Mouse (Mus musculus): ENCODE data around the gene Ier2. TPM values are rescaled to one million over a fixed set of nuclear protein-coding genes. Genes with fewer than 3 reads are reported as not detected.

The Ier2 gene
- polyA plus RNA-seq, 1 experiment from 2014 or later: 29.3 TPM

DNA sequence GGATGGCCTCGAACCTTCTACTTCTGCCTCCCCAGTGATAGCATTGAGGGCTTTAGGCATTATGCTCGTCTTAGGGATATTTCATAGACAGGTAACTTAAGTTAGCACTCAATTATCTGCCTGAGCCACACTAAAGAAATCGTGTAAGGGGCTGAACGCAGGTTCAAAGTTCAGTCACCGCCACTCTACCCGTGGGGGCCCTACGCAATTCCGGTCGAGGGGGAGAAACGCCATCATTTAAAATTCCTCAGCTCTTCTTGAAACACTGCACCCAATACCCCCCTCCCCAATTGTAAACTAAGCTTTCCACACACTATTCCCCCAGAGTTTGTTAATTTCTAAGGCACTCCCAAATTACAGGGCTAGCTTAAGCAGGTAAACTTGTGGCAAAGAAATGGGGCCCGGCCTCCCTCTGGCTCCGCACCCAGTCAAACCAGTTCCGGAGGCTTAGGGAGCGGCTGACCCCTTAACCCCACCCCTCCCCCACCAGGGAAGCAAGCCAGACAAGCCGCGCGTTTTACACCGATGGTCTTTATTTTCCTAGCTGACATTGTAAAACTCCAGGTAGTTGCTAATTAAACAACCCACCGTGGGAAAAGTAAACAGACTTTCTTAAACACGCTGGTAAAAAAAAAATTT lies 1.7 kb downstream of the Ier2 start:
- no peak for DNase-seq (ENCODE audit: low spot score)
- Histone ChIP-seq H3K36me3 (ENCODE audit: control insufficient read depth, insufficient read depth, low read length) (no peaks in the 10 kb centered on the region), H3K4me3 (ENCODE audit: low read depth, low read length) (peak overlapping the region; percentile 69), H3K27me3 (replicated peaks; ENCODE audit: control insufficient read depth, insufficient read depth, low read length) (no peaks in the 10 kb centered on the region), H3K27ac (ENCODE audit: low read depth, low read length) (no peak overlapping the region; the same call in 1 of the 2 replicates), H3K4me2 (ENCODE audit: low read length) (peak overlapping the region; percentile 92), H3K4me1 (ENCODE audit: control insufficient read depth, insufficient read depth, low read length) (peaks cover 42% of the 10 kb centered on the region), H3K9ac (ENCODE audit: low read length) (peak overlapping the region; percentile 81), H3K9me3 (replicated peaks; ENCODE audit: control insufficient read depth, low read length) (no peaks in the 10 kb centered on the region)
- no peak for ATAC-seq
- 3% methylated on average over 20 of the region's 20 CpGs for WGBS

- H3K4me3 ChIP-seq (ENCODE audit: low read depth, low read length): peak overlapping the region; percentile 69
- no peaks in the 10 kb centered on the region for H3K36me3 ChIP-seq (ENCODE audit: control insufficient read depth, insufficient read depth, low read length)
- no peaks in the 10 kb centered on the region for H3K9me3 ChIP-seq (replicated peaks; ENCODE audit: control insufficient read depth, low read length)
- H3K4me2 ChIP-seq (ENCODE audit: low read length): peak overlapping the region; percentile 92
- DNase-seq (ENCODE audit: low spot score): peak; percentile 38
- peak overlapping the region; percentile 44 for H3K27ac ChIP-seq (ENCODE audit: low read depth, low read length)
- peak overlapping the region; percentile 81 for H3K9ac ChIP-seq (ENCODE audit: low read length)
- H3K4me1 ChIP-seq (ENCODE audit: control insufficient read depth, insufficient read depth, low read length): peaks cover 45% of the 10 kb centered on the region
- H3K27me3 ChIP-seq (replicated peaks; ENCODE audit: control insufficient read depth, insufficient read depth, low read length): no peaks in the 10 kb centered on the region
- 5% methylated on average over 33 of the region's 33 CpGs for WGBS
- no peak for ATAC-seq
Observed at GRCm38 (mm10) chr8:84659936-84660818, 2.5 kb downstream of the Ier2 start.

GRCm38 (mm10) chr8:84658951-84659350 lies 3.7 kb downstream of the Ier2 start:
- Histone ChIP-seq H3K27me3 (replicated peaks; ENCODE audit: control insufficient read depth, insufficient read depth, low read length) (no peaks in the 10 kb centered on the region), H3K9ac (ENCODE audit: low read length) (no peak overlapping the region), H3K9me3 (replicated peaks; ENCODE audit: control insufficient read depth, low read length) (no peaks in the 10 kb centered on the region), H3K27ac (ENCODE audit: low read depth, low read length) (no peak overlapping the region), H3K4me3 (ENCODE audit: low read depth, low read length) (no peak overlapping the region), H3K4me2 (ENCODE audit: low read length) (no peak overlapping the region), H3K4me1 (ENCODE audit: control insufficient read depth, insufficient read depth, low read length) (peaks cover 46% of the 10 kb centered on the region), H3K36me3 (ENCODE audit: control insufficient read depth, insufficient read depth, low read length) (no peaks in the 10 kb centered on the region)
- WGBS: 62% methylated on average over 1 of the region's 1 CpGs
- DNase-seq (ENCODE audit: low spot score): no peak
- ATAC-seq: no peak

DNA sequence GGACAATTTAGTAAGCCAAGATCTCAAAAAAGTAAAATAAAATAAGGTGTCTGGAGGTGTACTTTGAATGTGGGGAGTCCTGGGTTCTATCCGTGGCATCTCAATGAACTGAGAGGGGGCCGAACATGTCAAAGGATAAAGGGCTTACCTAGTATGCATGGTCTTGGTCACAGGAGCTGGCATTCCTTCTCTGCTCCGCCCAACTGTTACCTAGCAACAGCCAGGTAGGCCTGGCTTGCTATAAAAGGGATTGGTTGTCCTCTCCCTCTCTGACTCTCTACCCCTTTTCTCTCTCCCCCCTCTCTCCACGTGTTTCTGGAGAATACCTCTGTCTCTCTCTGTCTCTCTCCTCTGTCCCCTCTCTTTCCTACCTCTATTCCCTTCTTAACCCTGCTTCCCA lies 5.0 kb downstream of the Ier2 start:
- peaks cover 39% of the 10 kb centered on the region for H3K4me1 ChIP-seq (ENCODE audit: control insufficient read depth, insufficient read depth, low read length)
- no peaks in the 10 kb centered on the region for H3K27me3 ChIP-seq (replicated peaks; ENCODE audit: control insufficient read depth, insufficient read depth, low read length)
- ATAC-seq: no peak
- no peaks in the 10 kb centered on the region for H3K9me3 ChIP-seq (replicated peaks; ENCODE audit: control insufficient read depth, low read length)
- H3K9ac ChIP-seq (ENCODE audit: low read length): no peak overlapping the region
- H3K36me3 ChIP-seq (ENCODE audit: control insufficient read depth, insufficient read depth, low read length): no peaks in the 10 kb centered on the region
- no peak overlapping the region for H3K4me2 ChIP-seq (ENCODE audit: low read length)
- H3K4me3 ChIP-seq (ENCODE audit: low read depth, low read length): no peak overlapping the region
- WGBS: 35% methylated on average over 4 of the region's 4 CpGs
- no peak for DNase-seq (ENCODE audit: low spot score)
- H3K27ac ChIP-seq (ENCODE audit: low read depth, low read length): no peak overlapping the region; the same call in 1 of the 2 replicates

DNA sequence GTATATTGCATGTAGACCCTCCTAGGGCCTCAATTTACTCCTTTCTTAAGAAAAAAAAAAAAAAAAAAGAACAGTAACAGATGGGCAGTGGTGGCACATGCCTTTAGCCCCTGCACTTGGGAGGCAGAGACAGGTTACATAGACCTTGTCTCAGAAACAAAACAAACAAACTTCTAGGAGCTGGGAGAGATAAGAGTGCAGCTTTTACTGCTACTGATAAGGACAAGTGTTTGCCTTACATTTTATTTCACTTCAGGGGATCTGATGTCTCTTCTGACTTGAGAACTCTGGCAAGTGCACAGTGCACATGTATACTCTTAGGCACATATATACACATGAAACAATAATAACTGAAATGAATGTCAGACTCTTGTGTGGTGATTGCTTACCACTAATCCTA lies 5.4 kb downstream of the Ier2 start:
- no peaks in the 10 kb centered on the region for H3K27me3 ChIP-seq (replicated peaks; ENCODE audit: control insufficient read depth, insufficient read depth, low read length)
- no peaks in the 10 kb centered on the region for H3K36me3 ChIP-seq (ENCODE audit: control insufficient read depth, insufficient read depth, low read length)
- H3K27ac ChIP-seq (ENCODE audit: low read depth, low read length): peak overlapping the region; percentile 63; the same call in 1 of the 2 replicates
- H3K9me3 ChIP-seq (replicated peaks; ENCODE audit: control insufficient read depth, low read length): no peaks in the 10 kb centered on the region
- peaks cover 39% of the 10 kb centered on the region for H3K4me1 ChIP-seq (ENCODE audit: control insufficient read depth, insufficient read depth, low read length)
- ATAC-seq (no peak), DNase-seq (ENCODE audit: low spot score) (no peak)
- no peak overlapping the region for H3K4me2 ChIP-seq (ENCODE audit: low read length)
- no peak overlapping the region for H3K4me3 ChIP-seq (ENCODE audit: low read depth, low read length)
- no peak overlapping the region for H3K9ac ChIP-seq (ENCODE audit: low read length)

GRCm38 (mm10) chr8:84656641-84657126 lies 6.0 kb downstream of the Ier2 start:
- peak overlapping the region; percentile 63; the same call in 1 of the 2 replicates for H3K27ac ChIP-seq (ENCODE audit: low read depth, low read length)
- H3K27me3 ChIP-seq (replicated peaks; ENCODE audit: control insufficient read depth, insufficient read depth, low read length): no peaks in the 10 kb centered on the region
- WGBS: 4% methylated on average over 23 of the region's 23 CpGs
- DNase-seq (ENCODE audit: low spot score) (peak; percentile 37), ATAC-seq (no peak)
- no peaks in the 10 kb centered on the region for H3K9me3 ChIP-seq (replicated peaks; ENCODE audit: control insufficient read depth, low read length)
- peak overlapping the region; percentile 51 for H3K4me2 ChIP-seq (ENCODE audit: low read length)
- H3K9ac ChIP-seq (ENCODE audit: low read length): peak overlapping the region; percentile 54
- H3K4me3 ChIP-seq (ENCODE audit: low read depth, low read length): peak overlapping the region; percentile 17
- H3K4me1 ChIP-seq (ENCODE audit: control insufficient read depth, insufficient read depth, low read length): peaks cover 37% of the 10 kb centered on the region
- H3K36me3 ChIP-seq (ENCODE audit: control insufficient read depth, insufficient read depth, low read length): no peaks in the 10 kb centered on the region

GRCm38 (mm10) chr8:84656191-84656525 lies 6.5 kb downstream of the Ier2 start:
- Histone ChIP-seq H3K4me2 (ENCODE audit: low read length) (peak overlapping the region; percentile 51), H3K9ac (ENCODE audit: low read length) (peak overlapping the region; percentile 54), H3K27ac (ENCODE audit: low read depth, low read length) (peak overlapping the region; percentile 63), H3K36me3 (ENCODE audit: control insufficient read depth, insufficient read depth, low read length) (no peaks in the 10 kb centered on the region), H3K4me1 (ENCODE audit: control insufficient read depth, insufficient read depth, low read length) (peaks cover 32% of the 10 kb centered on the region), H3K27me3 (replicated peaks; ENCODE audit: control insufficient read depth, insufficient read depth, low read length) (no peaks in the 10 kb centered on the region), H3K9me3 (replicated peaks; ENCODE audit: control insufficient read depth, low read length) (no peaks in the 10 kb centered on the region), H3K4me3 (ENCODE audit: low read depth, low read length) (peak overlapping the region; percentile 17)
- DNase-seq (ENCODE audit: low spot score): peak; percentile 23
- whole genome bisulfite sequencing: 4% methylated on average over 10 of the region's 10 CpGs
- ATAC-seq: no peak

GRCm38 (mm10) chr8:84655336-84656190 lies 7.1 kb downstream of the Ier2 start:
- Histone ChIP-seq H3K9me3 (replicated peaks; ENCODE audit: control insufficient read depth, low read length) (no peaks in the 10 kb centered on the region), H3K4me1 (ENCODE audit: control insufficient read depth, insufficient read depth, low read length) (peaks cover 28% of the 10 kb centered on the region), H3K27me3 (replicated peaks; ENCODE audit: control insufficient read depth, insufficient read depth, low read length) (no peaks in the 10 kb centered on the region), H3K9ac (ENCODE audit: low read length) (peak overlapping the region; percentile 54), H3K27ac (ENCODE audit: low read depth, low read length) (peak overlapping the region; percentile 63), H3K4me2 (ENCODE audit: low read length) (peak overlapping the region; percentile 51), H3K4me3 (ENCODE audit: low read depth, low read length) (peak overlapping the region; percentile 17), H3K36me3 (ENCODE audit: control insufficient read depth, insufficient read depth, low read length) (no peaks in the 10 kb centered on the region)
- WGBS: 1% methylated on average over 15 of the region's 15 CpGs
- ATAC-seq (peak; percentile 71), DNase-seq (ENCODE audit: low spot score) (peak; percentile 75)

All from forebrain, embryonic 14.5 days (tissue).